Mouse (Mus musculus): ENCODE data around the gene Ncor2. TPM values are rescaled to one million over a fixed set of nuclear protein-coding genes. Genes with fewer than 3 reads are reported as not detected.

Gene Ncor2
- polyA plus RNA-seq, 1 experiment from 2014 or later, result 17.0 TPM

DNA sequence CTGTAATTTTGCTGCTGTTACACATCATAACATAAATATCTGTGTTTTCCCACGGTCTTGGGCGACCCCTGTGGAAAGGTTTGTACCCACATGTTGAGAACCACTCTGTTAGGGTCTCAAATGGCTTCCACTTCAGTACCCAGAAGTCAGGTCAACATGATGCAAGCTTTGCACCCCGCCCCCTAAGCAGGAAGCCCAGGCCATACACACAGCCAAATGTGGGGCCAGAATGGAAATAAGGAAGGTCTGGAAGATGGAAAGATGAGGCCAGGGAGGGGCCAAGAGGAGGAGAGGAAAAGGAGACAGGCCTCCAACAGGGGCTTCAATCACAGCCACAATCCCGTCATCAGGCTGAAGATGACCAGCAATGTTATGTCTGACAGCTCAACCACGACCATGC lies 37.1 kb downstream of the Ncor2 start:
- Histone ChIP-seq H3K27ac (replicated peaks) (peak overlapping the region; percentile 100), H3K36me3 (no peaks in the 10 kb centered on the region), H3K9ac (peak overlapping the region; percentile 73), H3K27me3 (replicated peaks) (no peaks in the 10 kb centered on the region), H3K4me2 (peak overlapping the region; percentile 81), H3K9me3 (no peaks in the 10 kb centered on the region), H3K4me1 (peaks cover 94% of the 10 kb centered on the region), H3K4me3 (no peak overlapping the region)
- WGBS, result 38% methylated on average over 5 of the region's 5 CpGs
- ATAC-seq (ENCODE audit: extremely low read depth, insufficient number of reproducible peaks, low FRiP score, low TSS enrichment), result no peak

GRCm38 (mm10) chr5:125141525-125141880 lies 37.5 kb downstream of the Ncor2 start:
- Histone ChIP-seq H3K4me2 (peak overlapping the region; percentile 81), H3K27ac (replicated peaks) (peak overlapping the region; percentile 100), H3K4me3 (peak overlapping the region; percentile 50), H3K27me3 (replicated peaks) (no peaks in the 10 kb centered on the region), H3K9me3 (no peaks in the 10 kb centered on the region), H3K36me3 (no peaks in the 10 kb centered on the region), H3K4me1 (peaks cover 94% of the 10 kb centered on the region), H3K9ac (peak overlapping the region; percentile 73)
- ATAC-seq (ENCODE audit: extremely low read depth, insufficient number of reproducible peaks, low FRiP score, low TSS enrichment), result peak; percentile 32; the same call in 1 of the 2 replicates
- WGBS, result under 1% methylated on average over 7 of the region's 7 CpGs

DNA sequence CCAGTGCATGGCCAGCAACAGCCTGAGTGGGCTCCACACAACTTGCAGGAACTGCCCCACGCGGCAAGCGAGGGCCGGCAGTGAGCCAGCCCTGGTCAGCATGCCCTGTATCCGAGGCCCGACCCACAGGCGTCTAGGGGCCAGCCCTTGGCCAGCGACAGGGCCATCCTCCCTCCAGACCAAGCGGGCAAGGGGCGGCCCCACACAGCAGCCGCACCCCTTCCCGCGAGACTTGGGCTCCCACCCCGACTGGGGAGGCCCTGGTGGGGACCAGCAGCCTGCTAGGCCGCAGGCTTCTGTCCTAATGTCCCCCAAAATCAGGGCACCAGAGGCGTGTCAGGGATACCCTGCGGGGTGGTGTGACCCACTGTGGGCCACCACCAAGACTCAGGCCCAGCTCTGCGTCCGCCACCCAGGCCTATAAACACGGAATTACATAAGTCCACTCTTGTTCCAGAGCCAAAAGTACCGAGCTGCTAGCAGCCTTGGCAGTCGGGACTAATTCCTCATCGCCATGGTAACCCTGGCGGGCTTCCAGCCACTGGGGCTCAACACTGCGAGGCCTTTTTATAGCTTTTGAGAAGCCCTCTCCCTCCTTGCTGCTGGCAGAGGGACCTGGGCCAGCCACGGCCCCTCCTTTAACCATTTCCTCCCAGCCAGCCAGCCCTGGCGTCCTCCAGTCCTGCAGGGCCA lies 38.0 kb downstream of the Ncor2 start:
- Histone ChIP-seq H3K27me3 (replicated peaks) (no peaks in the 10 kb centered on the region), H3K4me1 (peaks cover 96% of the 10 kb centered on the region), H3K36me3 (no peaks in the 10 kb centered on the region), H3K9ac (peak overlapping the region; percentile 83), H3K4me3 (peak overlapping the region; percentile 50), H3K9me3 (no peaks in the 10 kb centered on the region), H3K27ac (replicated peaks) (peak overlapping the region; percentile 100), H3K4me2 (peak overlapping the region; percentile 81)
- ATAC-seq (ENCODE audit: extremely low read depth, insufficient number of reproducible peaks, low FRiP score, low TSS enrichment), result peak; percentile 67
- 8% methylated on average over 27 of the region's 27 CpGs for WGBS

GRCm38 (mm10) chr5:125140151-125140699 lies 38.8 kb downstream of the Ncor2 start:
- H3K36me3 ChIP-seq, result no peaks in the 10 kb centered on the region
- peak overlapping the region; percentile 81 for H3K4me2 ChIP-seq
- 15% methylated on average over 19 of the region's 19 CpGs for WGBS
- no peaks in the 10 kb centered on the region for H3K27me3 ChIP-seq (replicated peaks)
- peak overlapping the region; percentile 83 for H3K9ac ChIP-seq
- H3K4me3 ChIP-seq, result peak overlapping the region; percentile 50
- peak; percentile 40; the same call in 1 of the 2 replicates for ATAC-seq (ENCODE audit: extremely low read depth, insufficient number of reproducible peaks, low FRiP score, low TSS enrichment)
- no peaks in the 10 kb centered on the region for H3K9me3 ChIP-seq
- H3K4me1 ChIP-seq, result peaks cover 93% of the 10 kb centered on the region
- peak overlapping the region; percentile 100 for H3K27ac ChIP-seq (replicated peaks)

DNA sequence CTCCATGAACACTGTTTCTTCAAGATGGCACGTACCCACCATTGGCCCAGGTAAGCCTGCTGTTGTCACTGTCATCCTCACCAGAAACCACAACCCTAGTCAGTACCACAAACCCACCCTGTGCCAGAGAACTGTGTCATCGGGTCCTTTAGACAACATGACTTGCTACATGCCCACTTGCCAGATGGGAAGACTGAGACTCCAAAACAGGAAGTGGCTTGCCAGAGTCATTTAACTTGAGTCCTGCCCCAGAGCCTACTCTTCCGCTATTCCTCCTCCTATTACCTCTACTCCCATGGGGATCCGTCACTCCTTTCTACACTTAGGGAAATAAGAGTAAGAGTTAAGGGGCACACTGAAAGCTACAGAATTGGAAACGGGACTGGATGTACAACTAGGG lies 39.4 kb downstream of the Ncor2 start:
- Histone ChIP-seq H3K4me1 (peaks cover 96% of the 10 kb centered on the region), H3K27me3 (replicated peaks) (no peaks in the 10 kb centered on the region), H3K9ac (peak overlapping the region; percentile 83), H3K4me3 (peak overlapping the region; percentile 50), H3K9me3 (no peaks in the 10 kb centered on the region), H3K36me3 (no peaks in the 10 kb centered on the region), H3K27ac (replicated peaks) (peak overlapping the region; percentile 100), H3K4me2 (peak overlapping the region; percentile 81)
- ATAC-seq (ENCODE audit: extremely low read depth, insufficient number of reproducible peaks, low FRiP score, low TSS enrichment), result no peak
- WGBS, result 78% methylated on average over 5 of the region's 5 CpGs

GRCm38 (mm10) chr5:125138841-125139430 lies 40.1 kb downstream of the Ncor2 start:
- no peaks in the 10 kb centered on the region for H3K9me3 ChIP-seq
- no peaks in the 10 kb centered on the region for H3K36me3 ChIP-seq
- no peak for ATAC-seq (ENCODE audit: extremely low read depth, insufficient number of reproducible peaks, low FRiP score, low TSS enrichment)
- H3K4me1 ChIP-seq, result peaks cover 96% of the 10 kb centered on the region
- H3K9ac ChIP-seq, result peak overlapping the region; percentile 60
- WGBS, result 77% methylated on average over 13 of the region's 13 CpGs
- H3K4me3 ChIP-seq, result no peak overlapping the region
- peak overlapping the region; percentile 81; the same call in 1 of the 2 replicates for H3K4me2 ChIP-seq
- H3K27ac ChIP-seq (replicated peaks), result peak overlapping the region; percentile 100
- no peaks in the 10 kb centered on the region for H3K27me3 ChIP-seq (replicated peaks)

DNA sequence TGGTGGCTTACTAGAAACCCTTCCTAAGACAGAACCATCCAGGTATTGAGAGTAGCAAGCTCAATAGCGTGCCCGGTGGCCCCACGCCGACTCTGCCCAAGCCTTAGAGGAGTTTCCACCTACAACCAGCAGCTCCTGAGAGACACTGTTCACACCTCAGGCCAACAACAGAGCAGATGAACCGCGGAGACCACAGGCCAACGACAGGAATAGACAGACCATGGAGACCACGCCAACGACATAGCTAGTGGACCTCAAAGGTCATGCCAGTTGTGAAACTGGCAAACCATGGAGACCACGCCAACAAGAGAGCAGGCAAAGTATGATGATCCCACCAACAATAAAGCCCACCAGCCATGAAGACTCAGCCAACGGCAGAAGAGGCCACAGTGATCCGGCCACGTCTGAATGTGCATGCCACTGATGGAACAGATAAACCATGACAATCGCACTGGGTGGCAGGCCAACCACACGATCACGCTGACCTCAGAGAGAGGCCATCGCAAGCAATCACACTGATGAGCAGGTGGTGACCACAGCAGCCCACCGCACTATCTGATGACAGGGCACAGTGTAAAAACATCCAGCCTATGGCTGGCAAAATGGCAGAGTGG lies 41.2 kb downstream of the Ncor2 start:
- ATAC-seq (ENCODE audit: extremely low read depth, insufficient number of reproducible peaks, low FRiP score, low TSS enrichment), result no peak
- Histone ChIP-seq H3K9ac (no peak overlapping the region), H3K27me3 (replicated peaks) (no peaks in the 10 kb centered on the region), H3K4me3 (no peak overlapping the region), H3K4me2 (no peak overlapping the region), H3K36me3 (no peaks in the 10 kb centered on the region), H3K27ac (replicated peaks) (peak overlapping the region; percentile 51; the same call in 1 of the 2 replicates), H3K9me3 (no peaks in the 10 kb centered on the region), H3K4me1 (peaks cover 94% of the 10 kb centered on the region)
- WGBS, result 85% methylated on average over 18 of the region's 18 CpGs

DNA sequence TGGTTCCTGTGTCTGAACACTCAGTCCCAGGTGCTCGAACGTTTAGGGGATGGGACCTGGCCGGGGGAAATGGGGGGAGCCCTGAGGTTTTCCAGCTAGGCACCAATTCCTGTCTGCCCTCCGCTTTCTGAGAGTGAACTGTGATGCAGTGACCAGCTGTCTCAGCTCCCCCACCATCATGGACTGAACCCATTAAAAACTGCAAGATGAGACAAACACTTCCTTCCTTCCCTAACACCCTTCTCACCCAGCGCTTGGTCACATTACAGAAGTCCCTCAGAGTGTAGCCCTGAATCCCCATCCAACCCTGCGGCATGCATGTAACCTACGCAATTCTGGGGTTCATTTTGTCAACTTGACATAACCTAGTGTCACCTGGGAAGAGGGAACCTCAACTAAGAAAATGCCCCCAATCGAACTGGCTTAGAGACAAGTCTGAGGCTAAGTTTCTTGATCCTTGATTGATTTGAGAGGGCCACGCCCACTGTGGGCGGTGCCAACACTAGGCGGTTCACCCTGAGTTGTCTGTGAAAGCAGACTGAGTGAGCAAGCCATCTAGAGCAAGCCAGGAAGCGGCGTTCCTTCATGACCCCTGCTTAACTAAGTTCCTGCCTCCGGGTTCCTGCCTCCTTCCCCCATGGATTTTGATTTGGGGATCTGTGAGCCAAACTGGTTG lies 41.9 kb downstream of the Ncor2 start:
- Histone ChIP-seq H3K4me3 (no peak overlapping the region), H3K4me2 (no peak overlapping the region), H3K36me3 (no peaks in the 10 kb centered on the region), H3K9me3 (no peaks in the 10 kb centered on the region), H3K4me1 (peaks cover 94% of the 10 kb centered on the region), H3K27ac (replicated peaks) (peak overlapping the region; percentile 51), H3K9ac (0 out of 2 replicates have a peak overlapping the region, but pooled peaks have one; percentile 25), H3K27me3 (replicated peaks) (no peaks in the 10 kb centered on the region)
- no peak for ATAC-seq (ENCODE audit: extremely low read depth, insufficient number of reproducible peaks, low FRiP score, low TSS enrichment)
- 44% methylated on average over 14 of the region's 14 CpGs for WGBS

GRCm38 (mm10) chr5:125136296-125136995 lies 42.6 kb downstream of the Ncor2 start:
- H3K4me3 ChIP-seq, result no peak overlapping the region
- peak overlapping the region; percentile 51 for H3K27ac ChIP-seq (replicated peaks)
- H3K9ac ChIP-seq, result 0 out of 2 replicates have a peak overlapping the region, but pooled peaks have one; percentile 25
- WGBS, result 58% methylated on average over 5 of the region's 5 CpGs
- no peaks in the 10 kb centered on the region for H3K9me3 ChIP-seq
- H3K36me3 ChIP-seq, result no peaks in the 10 kb centered on the region
- peaks cover 94% of the 10 kb centered on the region for H3K4me1 ChIP-seq
- no peak overlapping the region for H3K4me2 ChIP-seq
- no peak for ATAC-seq (ENCODE audit: extremely low read depth, insufficient number of reproducible peaks, low FRiP score, low TSS enrichment)
- no peaks in the 10 kb centered on the region for H3K27me3 ChIP-seq (replicated peaks)

DNA sequence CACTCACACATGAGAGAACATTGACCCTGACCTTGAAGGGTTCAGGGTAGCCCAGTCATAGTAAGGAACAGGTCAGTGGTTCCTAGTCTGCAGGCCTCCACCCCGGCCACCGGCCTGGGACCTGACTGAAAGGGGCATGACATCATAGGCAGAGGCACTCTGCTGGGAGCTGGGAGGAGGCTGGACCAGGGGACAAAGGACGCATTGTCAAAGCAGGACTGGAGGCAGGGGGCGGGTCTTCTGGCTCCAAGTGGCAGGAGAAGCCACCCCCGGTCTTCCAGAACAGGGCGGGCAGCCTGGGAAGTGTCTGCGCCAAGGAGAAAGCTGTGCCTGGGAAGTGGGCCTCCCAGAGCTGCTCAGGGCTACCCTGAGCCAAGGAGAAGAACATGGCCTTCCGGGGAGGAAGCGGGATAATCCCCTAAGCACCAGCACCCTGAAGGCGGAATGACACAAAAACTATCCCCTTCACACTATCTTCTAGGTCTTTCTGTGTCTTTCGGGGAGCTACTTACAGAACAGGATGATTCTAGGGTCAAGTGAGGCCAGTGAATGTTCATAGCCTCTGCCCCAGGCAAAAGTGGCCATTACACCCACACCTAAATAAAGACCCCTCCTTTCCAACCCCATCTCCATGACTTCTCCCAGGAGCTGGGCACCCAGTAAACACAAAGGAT lies 44.1 kb downstream of the Ncor2 start:
- WGBS, result 23% methylated on average over 11 of the region's 11 CpGs
- 0 out of 2 replicates have a peak, but pooled peaks have one; percentile 37 for ATAC-seq (ENCODE audit: extremely low read depth, insufficient number of reproducible peaks, low FRiP score, low TSS enrichment)
- no peaks in the 10 kb centered on the region for H3K36me3 ChIP-seq
- H3K27me3 ChIP-seq (replicated peaks), result no peaks in the 10 kb centered on the region
- H3K9me3 ChIP-seq, result no peaks in the 10 kb centered on the region
- H3K27ac ChIP-seq (replicated peaks), result peak overlapping the region; percentile 94
- H3K4me2 ChIP-seq, result peak overlapping the region; percentile 48
- H3K9ac ChIP-seq, result peak overlapping the region; percentile 70
- peaks cover 96% of the 10 kb centered on the region for H3K4me1 ChIP-seq
- H3K4me3 ChIP-seq, result no peak overlapping the region
